Comparison of ENCODE assay signal across 36 mouse cellular contexts in the genomic region with DNA sequence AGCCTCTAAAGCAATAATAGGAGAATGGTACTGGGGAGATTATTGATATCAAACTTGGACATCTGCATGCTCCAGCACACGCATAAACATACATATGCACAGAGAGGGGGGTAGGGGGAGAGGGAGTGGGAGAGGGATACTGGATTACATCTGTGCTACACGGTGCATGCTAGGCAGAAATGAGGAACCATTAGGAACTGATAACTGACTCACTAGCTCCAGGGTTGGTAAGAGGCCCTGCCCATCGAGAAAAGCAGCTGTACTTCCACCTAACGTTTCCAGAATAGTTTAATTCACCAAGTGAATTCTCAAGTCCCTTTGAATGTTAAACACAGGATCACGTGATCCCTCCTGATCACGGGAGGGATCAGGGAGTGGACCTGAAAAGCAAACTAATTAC.
"Had no signal": no experiment of that assay in that cellular context is flagged by ENCODE, and none has a peak within 500 bp of the region (broad histone marks: within the 10 kb centered on the region; RNA-seq: fewer than 3 reads in every experiment).

No protein-coding gene starts in this region.

- DNase-seq: heart, postnatal 10 days; heart, postnatal 14 days; heart, postnatal 36 days; heart, postnatal 4 days; kidney, adult 11 months; kidney, adult 18-20 months; kidney, adult 2 months; kidney, adult 8-10 months; kidney, adult 9 months; kidney, postnatal 10 days; kidney, postnatal 14 days; kidney, postnatal 25 days; kidney, postnatal 36 days; kidney, postnatal 4 days; layer of hippocampus, adult 9-11 months; layer of hippocampus, postnatal 36 days had no signal

- H3K27ac ChIP-seq: heart, embryonic 10.5 days; heart, embryonic 13.5 days; heart, embryonic 15.5 days; hindbrain, embryonic 10.5 days; hindbrain, embryonic 12.5 days; hindbrain, embryonic 13.5 days; hindbrain, embryonic 14.5 days; hindbrain, embryonic 15.5 days; hindbrain, postnatal 0 days; intestine, embryonic 15.5 days; kidney, embryonic 15.5 days; kidney, postnatal 0 days; layer of hippocampus, adult 2 months; left cerebral cortex, adult 2 months had no signal

- H3K4me2 ChIP-seq: heart, embryonic 11.5 days; heart, embryonic 12.5 days; heart, embryonic 13.5 days; heart, embryonic 15.5 days; hindbrain, embryonic 12.5 days; hindbrain, embryonic 13.5 days; hindbrain, embryonic 14.5 days; hindbrain, embryonic 15.5 days; intestine, embryonic 15.5 days; kidney, embryonic 15.5 days had no signal

- ATAC-seq: hindbrain, embryonic 16.5 days; hindbrain, postnatal 0 days; inflammation-experienced regulatory T-cells, adult 6 months; intestine, embryonic 15.5 days; intestine, embryonic 16.5 days; intestine, postnatal 0 days had no signal

- H3K27me3 ChIP-seq: heart, embryonic 12.5 days; heart, embryonic 13.5 days; heart, embryonic 15.5 days; hindbrain, embryonic 12.5 days; hindbrain, embryonic 13.5 days; hindbrain, embryonic 15.5 days; intestine, embryonic 15.5 days; kidney, embryonic 15.5 days had no signal

- H3K9me3 ChIP-seq: heart, embryonic 10.5 days; heart, embryonic 12.5 days; heart, embryonic 13.5 days; heart, embryonic 15.5 days; hindbrain, embryonic 10.5 days; hindbrain, embryonic 12.5 days; hindbrain, embryonic 13.5 days; hindbrain, embryonic 15.5 days; intestine, embryonic 15.5 days; kidney, embryonic 15.5 days had no signal

- H3K4me3 ChIP-seq: heart, embryonic 10.5 days; heart, embryonic 12.5 days; heart, embryonic 13.5 days; heart, embryonic 15.5 days; hindbrain, embryonic 10.5 days; hindbrain, embryonic 12.5 days; hindbrain, embryonic 13.5 days; hindbrain, embryonic 15.5 days; intestine, embryonic 15.5 days; kidney, embryonic 15.5 days; layer of hippocampus, adult 2 months; left cerebral cortex, adult 2 months had no signal

- H3K36me3 ChIP-seq: heart, embryonic 10.5 days; heart, embryonic 12.5 days; heart, embryonic 13.5 days; heart, embryonic 15.5 days; hindbrain, embryonic 10.5 days; hindbrain, embryonic 12.5 days; hindbrain, embryonic 13.5 days; hindbrain, embryonic 15.5 days; intestine, embryonic 15.5 days; kidney, embryonic 15.5 days had no signal

- H3K4me1 ChIP-seq: heart, embryonic 10.5 days; heart, embryonic 12.5 days; heart, embryonic 13.5 days; heart, embryonic 15.5 days; hindbrain, embryonic 10.5 days; hindbrain, embryonic 12.5 days; hindbrain, embryonic 13.5 days; hindbrain, embryonic 15.5 days; intestine, embryonic 15.5 days; kidney, embryonic 15.5 days had no signal

- H3K9ac ChIP-seq: heart, embryonic 12.5 days; heart, embryonic 13.5 days; heart, embryonic 15.5 days; hindbrain, embryonic 12.5 days; hindbrain, embryonic 13.5 days; hindbrain, embryonic 14.5 days; hindbrain, embryonic 15.5 days; intestine, embryonic 15.5 days; kidney, embryonic 15.5 days had no signal
